Mouse (Mus musculus): Measurements from ENCODE around the gene Hspb9.

Hspb9 gene

DNA sequence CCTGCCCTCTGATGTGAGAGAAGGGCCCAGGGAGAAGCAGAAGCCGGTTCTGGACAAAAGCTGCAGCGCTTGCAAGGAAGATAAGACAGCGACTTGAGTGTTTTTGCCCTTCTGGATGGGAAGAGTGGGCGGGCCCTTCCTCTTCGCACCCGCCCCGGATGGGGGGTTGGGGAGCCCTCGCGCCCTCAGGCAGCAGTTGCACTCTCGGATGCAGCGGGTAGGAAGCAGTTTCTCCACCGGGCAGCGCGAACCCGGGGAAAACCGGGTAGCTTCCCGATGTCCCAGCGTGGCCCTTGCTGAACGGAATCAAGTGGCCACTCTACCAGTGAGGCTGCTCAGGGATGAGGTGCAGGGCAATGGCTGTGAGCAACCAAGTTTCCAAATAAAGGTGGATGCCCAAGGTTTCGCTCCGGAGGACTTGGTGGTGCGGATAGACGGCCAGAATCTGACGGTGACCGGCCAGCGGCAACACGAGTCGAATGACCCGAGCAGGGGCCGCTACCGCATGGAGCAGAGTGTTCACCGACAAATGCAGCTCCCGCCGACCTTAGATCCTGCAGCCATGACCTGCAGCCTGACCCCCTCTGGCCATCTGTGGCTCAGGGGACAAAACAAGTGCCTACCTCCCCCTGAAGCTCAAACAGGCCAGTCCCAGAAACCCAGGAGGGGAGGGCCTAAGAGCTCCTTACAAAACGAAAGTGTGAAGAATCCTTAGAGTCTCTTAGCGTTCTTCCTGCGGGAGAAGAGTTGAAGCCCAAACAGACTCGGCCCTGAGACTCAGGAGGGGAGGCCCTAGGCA is at the start of gene Hspb9:
Gene Hspb9, plus strand, starts transcription at position 116 of the 799 bp plus-strand sequence.
- peak; percentile 85; the same call in 1 of the 2 replicates for TF ChIP-seq GATA4 (IDR thresholded peaks at IDR 0.05; ENCODE audit: insufficient replicate concordance, low read length)

DNA sequence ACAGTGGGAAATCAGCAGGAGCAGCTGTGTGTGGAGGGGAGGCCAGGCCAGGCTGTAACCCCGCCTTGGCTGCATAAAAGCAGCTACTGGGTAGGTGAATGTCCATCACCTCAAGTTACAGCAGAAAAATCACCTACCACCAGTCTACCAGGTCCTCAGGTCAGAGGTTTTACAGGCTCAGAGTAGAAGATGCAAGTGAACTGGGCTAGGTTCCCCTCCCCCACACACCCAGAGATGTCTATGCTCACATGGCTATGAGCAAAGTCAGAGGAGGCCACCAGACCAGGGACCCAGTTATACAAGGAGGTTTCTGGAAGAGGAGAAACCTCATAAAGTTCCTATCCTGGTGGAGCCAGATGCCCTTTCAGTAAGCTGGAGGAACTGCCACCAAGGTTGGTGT is 42.6 kb upstream of the Hspb9 start:
- no peak for TF ChIP-seq GATA4 (IDR thresholded peaks at IDR 0.05; ENCODE audit: insufficient replicate concordance, low read length)

DNA sequence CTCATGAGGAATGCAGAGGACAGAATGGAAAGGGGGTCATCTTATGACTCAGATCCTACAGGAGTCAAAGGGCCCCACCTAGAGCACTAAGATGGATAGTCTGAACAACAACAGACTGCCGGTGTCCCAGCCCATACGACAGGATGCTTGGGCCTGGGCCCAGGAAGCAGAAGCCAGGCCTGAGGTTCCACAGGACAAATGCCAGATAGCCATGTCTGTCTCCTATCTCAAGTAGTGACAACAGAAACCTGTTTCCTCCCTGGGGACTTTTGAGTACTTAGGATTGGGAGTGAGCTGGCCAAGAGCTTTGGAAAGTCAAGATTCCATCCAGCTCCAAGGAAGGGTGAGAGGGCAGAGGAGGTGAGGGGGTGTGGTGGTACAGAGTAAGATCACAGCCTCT is 41.7 kb upstream of the Hspb9 start:
- no peak for TF ChIP-seq GATA4 (IDR thresholded peaks at IDR 0.05; ENCODE audit: insufficient replicate concordance, low read length)

DNA sequence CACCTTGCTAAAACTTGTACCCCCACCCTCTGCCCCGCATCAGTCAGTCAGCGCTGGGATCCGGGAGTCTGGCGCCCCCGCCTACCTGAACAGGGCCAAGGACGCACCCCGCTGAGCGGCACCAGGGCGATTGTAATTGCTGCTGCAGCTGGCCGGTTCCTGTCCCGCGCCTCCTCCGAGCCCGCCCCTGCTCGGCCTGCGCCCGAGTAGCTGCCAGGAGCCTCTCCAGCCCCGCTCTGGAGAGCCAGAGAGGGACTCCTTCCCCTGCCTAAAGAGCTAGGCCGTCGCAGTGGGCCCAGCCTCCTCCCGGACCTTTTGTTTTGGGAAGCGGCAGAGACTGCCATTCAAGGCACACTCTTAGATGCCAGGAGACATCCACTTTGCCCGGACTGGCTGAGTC is 40.5 kb upstream of the Hspb9 start:
- no peak for TF ChIP-seq GATA4 (IDR thresholded peaks at IDR 0.05; ENCODE audit: insufficient replicate concordance, low read length)

DNA sequence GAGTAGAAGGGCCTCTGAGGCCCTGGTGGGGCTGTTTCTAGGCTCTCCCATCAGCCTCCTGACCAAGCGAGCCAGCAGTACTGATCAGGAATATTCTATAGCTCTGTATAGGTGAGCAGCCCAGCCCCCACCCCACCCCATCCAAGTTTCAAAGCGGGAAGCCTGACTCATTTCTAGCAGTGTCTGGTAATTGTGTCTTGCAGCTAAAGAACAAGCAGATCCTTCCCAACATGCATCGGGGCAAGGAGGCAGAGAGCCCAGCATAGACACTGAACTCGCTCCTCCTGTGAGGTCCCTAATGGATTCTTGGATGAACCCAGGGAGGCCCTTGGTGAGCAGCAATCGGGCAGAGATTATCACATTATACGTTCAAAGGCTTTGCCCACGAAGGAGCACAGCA is 35.8 kb upstream of the Hspb9 start:
- no peak for TF ChIP-seq GATA4 (IDR thresholded peaks at IDR 0.05; ENCODE audit: insufficient replicate concordance, low read length)

DNA sequence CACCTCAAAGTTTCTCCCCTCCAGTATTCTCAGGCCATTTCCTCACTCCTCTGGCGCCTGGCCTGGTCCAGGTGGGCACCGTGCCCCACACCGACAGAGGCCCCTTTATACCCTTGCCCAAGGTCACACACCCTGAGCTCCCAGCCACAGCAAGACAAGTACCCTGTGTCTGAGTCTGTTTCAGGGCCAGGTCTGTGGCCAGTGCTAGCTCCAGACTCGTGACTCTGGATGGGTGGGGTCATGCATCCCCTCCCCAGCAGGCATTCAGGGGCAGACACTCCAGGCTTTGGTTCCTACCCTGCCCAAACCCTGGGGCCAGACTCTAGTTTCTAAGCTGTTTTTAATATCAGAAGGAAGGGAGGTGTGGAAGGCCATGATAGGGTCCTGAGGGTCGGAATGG is 31.8 kb upstream of the Hspb9 start:
- TF ChIP-seq GATA4 (IDR thresholded peaks at IDR 0.05; ENCODE audit: insufficient replicate concordance, low read length), result no peak

DNA sequence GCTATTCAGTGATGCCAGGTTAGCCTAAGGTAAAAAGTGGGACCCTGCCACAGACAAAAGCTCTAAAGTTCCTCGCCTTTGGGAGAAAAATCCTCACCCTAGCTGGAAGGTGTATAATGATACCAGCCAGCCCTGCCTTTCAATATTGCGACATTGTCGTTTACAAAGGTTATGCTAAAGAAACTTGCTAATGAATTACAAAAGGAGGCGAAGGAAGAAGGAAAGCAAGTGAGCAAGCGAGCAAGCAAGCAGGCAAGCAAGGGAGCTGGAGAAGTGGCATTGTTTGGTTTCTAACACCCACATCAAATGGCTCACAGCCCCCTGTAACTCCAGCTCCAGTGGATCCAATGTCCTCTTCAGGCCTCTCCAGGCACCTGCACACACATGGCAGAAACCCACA is 31.1 kb upstream of the Hspb9 start:
- TF ChIP-seq GATA4 (IDR thresholded peaks at IDR 0.05; ENCODE audit: insufficient replicate concordance, low read length), result no peak

DNA sequence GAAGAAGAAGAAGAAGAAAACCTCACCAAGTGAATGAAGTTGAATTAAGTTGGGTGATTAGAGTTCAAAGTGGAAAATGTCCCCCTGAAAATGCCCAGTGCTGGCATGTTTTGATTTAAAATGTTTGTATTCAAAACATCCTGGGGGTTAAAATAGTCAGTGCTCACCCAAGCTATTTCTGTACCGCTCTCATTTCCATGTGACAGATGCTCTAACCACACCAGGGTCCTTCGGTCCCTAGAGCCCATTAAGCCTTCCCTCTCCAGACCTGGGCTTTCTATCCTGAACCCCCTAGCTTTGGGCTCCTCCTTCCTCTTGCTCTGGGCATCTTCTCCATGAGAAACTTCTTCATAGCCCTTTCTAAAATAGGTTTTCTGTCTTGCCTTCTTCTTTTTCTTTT is 29.6 kb upstream of the Hspb9 start:
- TF ChIP-seq GATA4 (IDR thresholded peaks at IDR 0.05; ENCODE audit: insufficient replicate concordance, low read length), result no peak

DNA sequence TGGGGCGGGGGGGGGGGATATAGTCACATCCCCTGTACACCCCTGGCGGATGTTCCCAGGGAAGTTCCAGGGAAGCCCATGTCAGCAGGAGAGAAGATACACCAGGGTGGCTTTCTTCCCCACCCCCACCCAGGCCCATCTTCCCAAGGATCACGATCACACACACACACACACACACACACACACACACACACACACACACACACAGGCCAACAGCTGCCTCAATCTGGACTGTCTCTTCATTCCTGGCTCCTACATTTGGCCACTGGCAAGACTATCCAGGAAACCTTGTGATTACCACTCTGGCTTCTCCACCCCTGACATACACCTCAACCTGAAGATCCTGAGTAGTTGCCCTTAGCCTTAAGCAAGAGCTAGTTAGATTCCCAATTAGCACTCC is 28.3 kb upstream of the Hspb9 start:
- no peak for TF ChIP-seq GATA4 (IDR thresholded peaks at IDR 0.05; ENCODE audit: insufficient replicate concordance, low read length)

DNA sequence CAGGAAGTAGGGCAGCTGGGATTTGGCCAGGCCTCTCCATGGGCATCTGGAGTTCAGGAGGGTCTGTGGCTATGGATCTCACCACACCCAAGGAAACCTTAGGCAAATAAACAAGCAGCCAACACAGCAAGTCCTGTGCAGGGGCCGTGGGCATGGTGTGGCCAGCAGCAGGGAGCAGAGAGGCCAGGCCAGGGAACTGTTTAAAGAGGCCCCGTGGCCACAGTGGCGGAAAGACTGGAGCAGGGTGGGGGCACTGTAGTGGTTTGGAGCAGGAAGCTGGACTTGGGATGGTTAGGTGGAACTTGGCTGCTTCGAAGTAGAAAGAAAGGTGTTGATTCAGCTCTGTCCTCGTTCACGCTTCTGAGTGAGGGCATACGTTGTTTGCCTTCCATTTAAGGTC is 26.4 kb upstream of the Hspb9 start:
- no peak for TF ChIP-seq GATA4 (IDR thresholded peaks at IDR 0.05; ENCODE audit: insufficient replicate concordance, low read length)

DNA sequence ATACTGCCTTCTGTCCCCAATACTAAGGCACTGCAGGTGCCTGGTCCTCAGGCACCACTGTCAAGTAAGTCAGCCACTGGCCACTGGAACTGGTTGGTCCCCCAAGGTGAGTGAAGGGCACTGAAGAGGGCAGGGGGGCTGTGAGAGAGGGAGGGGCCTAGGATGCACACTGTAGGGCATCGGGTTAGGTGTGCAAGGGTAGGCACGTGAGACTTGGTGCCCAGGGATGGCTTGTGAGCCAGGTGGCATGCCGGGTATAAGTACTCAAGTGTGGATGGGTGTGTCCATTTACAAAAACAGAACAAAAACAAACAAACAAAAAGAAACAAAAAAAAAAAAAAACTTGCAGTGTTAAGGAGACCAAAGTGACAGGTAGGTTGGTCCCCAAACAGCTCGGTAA is 25.2 kb upstream of the Hspb9 start:
- no peak for TF ChIP-seq GATA4 (IDR thresholded peaks at IDR 0.05; ENCODE audit: insufficient replicate concordance, low read length)

DNA sequence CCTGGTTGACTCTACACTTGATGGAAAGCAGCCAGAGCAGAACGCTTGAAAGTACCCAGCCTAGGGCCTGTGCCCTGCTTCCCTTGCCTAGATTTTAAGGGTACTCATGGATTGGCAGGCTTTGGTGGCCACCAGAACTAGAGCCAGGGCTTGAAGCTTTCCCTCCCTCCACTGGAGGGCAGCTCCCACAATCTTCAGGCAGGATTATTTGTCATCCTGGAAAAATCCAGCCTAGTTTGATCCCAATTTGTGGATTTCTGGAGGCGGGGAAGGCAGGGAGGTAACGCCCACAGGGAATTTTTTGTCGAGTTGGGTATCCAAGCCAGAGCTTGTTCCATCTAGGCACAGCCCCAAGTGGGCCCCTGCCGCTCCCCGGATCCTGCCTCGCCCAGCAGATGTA is 23.3 kb upstream of the Hspb9 start:
- TF ChIP-seq GATA4 (IDR thresholded peaks at IDR 0.05; ENCODE audit: insufficient replicate concordance, low read length), result no peak

DNA sequence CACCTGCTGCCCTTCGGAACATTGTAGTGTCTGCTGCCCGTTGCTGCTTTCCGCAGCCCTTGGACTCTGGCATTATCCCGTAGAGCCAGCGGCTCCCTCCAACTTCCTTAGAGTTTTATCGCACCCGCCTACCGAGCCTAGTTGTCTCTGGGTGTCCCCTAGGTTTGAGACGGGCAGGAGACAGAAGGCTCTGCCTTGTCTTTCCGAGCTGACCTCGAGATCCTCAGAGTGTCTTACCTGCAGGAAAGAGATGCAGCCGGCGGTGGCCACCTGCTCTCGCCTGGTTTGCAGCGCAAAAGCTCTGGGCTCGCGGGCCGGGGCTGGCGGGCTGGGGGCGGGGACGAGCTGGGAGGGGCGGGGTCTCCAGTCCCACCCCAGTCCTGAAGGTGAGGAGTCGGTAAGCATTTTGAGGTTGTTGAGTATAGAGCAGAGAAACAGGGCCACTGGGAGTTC is 21.5 kb upstream of the Hspb9 start, which contains the start of gene Zfp385c:
Gene Zfp385c, minus strand, starts transcription at position 292 of the 453 bp plus-strand sequence.
- TF ChIP-seq GATA4 (IDR thresholded peaks at IDR 0.05; ENCODE audit: insufficient replicate concordance, low read length), result no peak

DNA sequence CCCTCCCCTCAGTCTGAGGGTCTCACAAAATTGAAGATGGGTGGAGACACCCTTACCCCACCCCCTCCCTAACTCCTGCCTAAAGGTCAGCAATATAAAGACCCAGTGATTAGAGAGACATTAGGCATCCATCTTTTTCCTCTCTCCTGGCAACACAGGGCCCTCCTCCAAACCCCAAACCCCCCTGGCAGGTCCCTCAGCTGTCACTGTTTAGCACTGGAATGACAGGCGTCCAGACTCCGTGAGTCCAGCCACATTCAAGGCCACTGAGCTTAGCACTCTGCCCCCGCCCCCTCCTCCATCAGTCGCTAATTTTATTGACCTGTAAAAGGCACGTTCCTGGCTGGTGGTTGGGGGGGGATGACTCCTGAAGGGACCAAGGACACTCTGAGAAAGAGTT is 20.5 kb upstream of the Hspb9 start:
- TF ChIP-seq GATA4 (IDR thresholded peaks at IDR 0.05; ENCODE audit: insufficient replicate concordance, low read length), result no peak

DNA sequence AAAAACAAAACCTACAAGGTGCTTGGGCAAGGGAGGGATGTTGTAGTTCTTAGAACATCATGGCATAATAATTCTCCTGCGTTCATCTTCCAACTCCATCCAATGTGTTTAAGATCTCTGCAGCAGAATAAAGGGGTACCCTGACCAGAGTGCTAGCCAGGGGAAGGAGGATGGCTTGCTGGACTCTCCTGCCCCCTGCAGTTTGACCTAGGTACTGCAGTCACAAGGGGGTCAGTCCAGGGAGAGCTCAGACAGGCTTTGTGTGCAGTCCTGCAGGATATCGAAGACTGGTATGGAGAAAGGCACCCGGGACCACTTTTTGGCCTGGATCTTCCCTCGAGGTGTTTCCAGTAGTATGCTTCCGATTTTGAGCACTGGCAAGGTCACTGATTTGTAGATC is 18.7 kb upstream of the Hspb9 start:
- no peak for TF ChIP-seq GATA4 (IDR thresholded peaks at IDR 0.05; ENCODE audit: insufficient replicate concordance, low read length)

DNA sequence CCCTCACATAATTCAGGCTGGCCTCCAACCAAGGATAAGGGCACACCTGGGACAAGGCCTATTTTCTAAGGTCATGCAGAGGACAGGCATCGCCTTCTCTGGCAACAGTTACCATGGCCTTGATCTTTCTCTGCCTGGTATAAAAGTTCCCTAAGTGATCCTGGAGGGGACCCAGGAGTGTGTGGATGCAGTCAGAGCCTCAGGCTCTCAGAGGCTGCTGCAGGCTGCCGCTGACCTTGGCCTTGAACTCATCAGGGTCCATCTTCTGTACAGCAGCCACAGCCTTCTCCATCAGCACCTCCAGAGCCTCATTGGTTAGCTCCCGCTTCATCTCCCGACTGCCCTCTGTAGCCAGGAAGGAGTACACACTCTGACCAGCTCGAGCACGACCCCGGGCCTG is 15.7 kb upstream of the Hspb9 start:
- TF ChIP-seq GATA4 (IDR thresholded peaks at IDR 0.05; ENCODE audit: insufficient replicate concordance, low read length), result no peak

DNA sequence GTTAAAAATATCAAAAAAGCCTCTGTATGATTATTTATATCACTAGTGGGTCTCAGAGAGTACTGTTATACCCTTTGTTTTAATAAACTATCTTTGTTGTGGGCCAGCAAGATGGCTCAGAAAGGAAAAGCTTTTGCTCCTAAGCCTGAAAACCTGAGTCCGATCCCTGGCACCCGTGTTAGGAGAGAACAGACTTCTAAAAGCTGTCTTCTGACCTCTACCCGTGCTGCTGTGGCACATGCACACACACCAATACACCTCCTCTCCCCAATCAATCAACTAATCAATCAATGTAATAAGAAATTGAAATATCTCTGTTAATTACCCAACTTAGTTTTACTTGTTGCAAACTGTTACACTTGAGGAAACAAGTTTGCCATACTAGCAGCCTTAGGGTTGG is 12.9 kb upstream of the Hspb9 start:
- TF ChIP-seq GATA4 (IDR thresholded peaks at IDR 0.05; ENCODE audit: insufficient replicate concordance, low read length), result no peak
